Mouse (Mus musculus): ENCODE data around the gene Esr1.

- TF ChIP-seq POLR2A (IDR thresholded peaks at IDR 0.05; ENCODE audit: insufficient read length, low read depth) = no peak
- no peak for TF ChIP-seq MYOD1 (IDR thresholded peaks at IDR 0.05; ENCODE audit: control insufficient read depth in 1 of 3, insufficient read length in 2 of 3, low read depth in 2 of 3)
- TF ChIP-seq E2F4 (IDR thresholded peaks at IDR 0.05; ENCODE audit: insufficient read depth) = no peak
- no peak for TF ChIP-seq TCF12 (IDR thresholded peaks at IDR 0.05; ENCODE audit: insufficient read depth, poor library complexity, severe bottlenecking)
- TF ChIP-seq USF1 (IDR thresholded peaks at IDR 0.05; ENCODE audit: low read depth) = no peak
- TF ChIP-seq MAX (IDR thresholded peaks at IDR 0.05; ENCODE audit: low read depth) = no peak
- no peak for TF ChIP-seq REST (IDR thresholded peaks at IDR 0.05; ENCODE audit: insufficient read depth, insufficient read length)
- no peak for TF ChIP-seq MYOG (IDR thresholded peaks at IDR 0.05; ENCODE audit: control insufficient read depth in 1 of 3, insufficient read depth in 1 of 3, insufficient read length in 2 of 3, low read depth in 2 of 3)
- TF ChIP-seq POLR2AphosphoS2 (IDR thresholded peaks at IDR 0.05; ENCODE audit: insufficient read length, low read depth) = no peak
- no peak for TF ChIP-seq TCF3 (IDR thresholded peaks at IDR 0.05; ENCODE audit: insufficient read length, low read depth)
Observed at GRCm38 (mm10) chr10:4590956-4591355, 20.4 kb upstream of the Esr1 start.
